Mouse (Mus musculus) cerebellum, adult 9-10 months (tissue): Measurements from ENCODE around the gene Flrt1.
"Not testable (repeated sequence)": the region's sequence is repeated elsewhere in the genome, so short reads cannot be mapped to it uniquely, and the experiment has no call there.

ENCODE experiments used
- DNase-seq: peaks from one replicate; pipeline ENCODE4 v3.0.0; 2022

The Flrt1 gene

GRCm38 (mm10) chr19:7099620-7100155 lies 5.8 kb downstream of the Flrt1 start:
- no peak for DNase-seq

GRCm38 (mm10) chr19:7092756-7093155 lies 12.8 kb downstream of the Flrt1 start:
- peak; percentile 45 for DNase-seq

GRCm38 (mm10) chr19:7091448-7092050 lies 14.0 kb downstream of the Flrt1 start:
- no peak for DNase-seq

GRCm38 (mm10) chr19:7090369-7091064 lies 15.0 kb downstream of the Flrt1 start:
- no peak for DNase-seq

GRCm38 (mm10) chr19:7089842-7090251 lies 15.7 kb downstream of the Flrt1 start:
- no peak for DNase-seq

GRCm38 (mm10) chr19:7089050-7089449 lies 16.5 kb downstream of the Flrt1 start:
- DNase-seq, result no peak

- DNase-seq, result no peak
These were observed 17.0 kb downstream of the Flrt1 start for GRCm38 (mm10) chr19:7088558-7088957.

GRCm38 (mm10) chr19:7084734-7085133 lies 20.8 kb downstream of the Flrt1 start:
- no peak for DNase-seq

GRCm38 (mm10) chr19:7083035-7083794 lies 22.3 kb downstream of the Flrt1 start:
- no peak for DNase-seq

GRCm38 (mm10) chr19:7081516-7082266 lies 23.8 kb downstream of the Flrt1 start:
- no peak for DNase-seq

- DNase-seq, result no peak
These were observed 27.3 kb downstream of the Flrt1 start for GRCm38 (mm10) chr19:7078271-7078670.

- no peak for DNase-seq
These were observed 27.9 kb downstream of the Flrt1 start for GRCm38 (mm10) chr19:7077666-7078065.

GRCm38 (mm10) chr19:7075336-7075735 lies 30.2 kb downstream of the Flrt1 start:
- not testable (repeated sequence) for DNase-seq

GRCm38 (mm10) chr19:7073997-7074781 lies 31.3 kb downstream of the Flrt1 start:
- DNase-seq, result no peak

- no peak for DNase-seq
These were observed 33.3 kb downstream of the Flrt1 start for GRCm38 (mm10) chr19:7072221-7072620.

- DNase-seq, result no peak
These were observed 34.8 kb downstream of the Flrt1 start for GRCm38 (mm10) chr19:7070775-7071174.

GRCm38 (mm10) chr19:7069781-7070763 lies 35.5 kb downstream of the Flrt1 start:
- no peak for DNase-seq

- DNase-seq, result no peak
These were observed 36.6 kb downstream of the Flrt1 start for GRCm38 (mm10) chr19:7068661-7069531.

GRCm38 (mm10) chr19:7068136-7068535 lies 37.4 kb downstream of the Flrt1 start:
- DNase-seq, result peak; percentile 84
